Mouse (Mus musculus) gastrocnemius, postnatal 4 days (tissue): ENCODE measurements around the gene Slc30a5. TPM values are rescaled to one million over a fixed set of nuclear protein-coding genes. Genes with fewer than 3 reads are reported as not detected.

Experiments used
- DNase-seq, 2 experiments: peaks; one replicate each; pipeline ENCODE4 v3.0.0; 2021 to 2022; ENCODE audit warnings: low spot score in 2 of 2, mixed read lengths in 2 of 2
- total RNA-seq, 2 experiments: library from RNA; stranded (reverse); gene quantifications; 2 replicates each; pipeline ENCODE4 v1.2.3; 2021

Gene Slc30a5
- total RNA-seq, 2 experiments from 2014 or later, result 31.0 to 31.9 TPM

- peak; percentile 65 to 82 for DNase-seq
These were observed 57.8 kb downstream of the Slc30a5 start, which contains the start of gene Cenph for GRCm38 (mm10) chr13:100775252-100776055. Gene Cenph (minus strand): TSS chr13:100775899.

- DNase-seq, result no peak
These were observed 58.5 kb downstream of the Slc30a5 start for GRCm38 (mm10) chr13:100774704-100775103.

GRCm38 (mm10) chr13:100755329-100755728 lies 77.9 kb downstream of the Slc30a5 start:
- DNase-seq, result no peak

GRCm38 (mm10) chr13:100754186-100754585 lies 79.0 kb downstream of the Slc30a5 start:
- DNase-seq, result no peak

- DNase-seq, result no peak
These were observed 80.2 kb downstream of the Slc30a5 start for GRCm38 (mm10) chr13:100753011-100753410.

Other genes starting within 250 kb of the Slc30a5 start
- gene Marveld2, start 216.5 kb downstream of the Slc30a5 start, total RNA-seq, result 1 to 10 TPM; 4.3 to 4.5 TPM
- gene Ak6, start 182.4 kb downstream of the Slc30a5 start, total RNA-seq, result 10 to 100 TPM; 72.5 to 74.0 TPM
- gene Rad17, start 182.4 kb downstream of the Slc30a5 start, total RNA-seq, result 10 to 100 TPM; 14.7 to 15.4 TPM
- 10 to 100 TPM; 16.3 to 19.0 TPM for gene Taf9, start 181.8 kb downstream of the Slc30a5 start, total RNA-seq
- gene Ccdc125, start 163.7 kb downstream of the Slc30a5 start, total RNA-seq, result 1 to 10 TPM; 1.0 to 1.5 TPM
- gene Cdk7, start 102.5 kb downstream of the Slc30a5 start, total RNA-seq, result 10 to 100 TPM; 34.7 to 38.2 TPM
- gene Mrps36, start 88.8 kb downstream of the Slc30a5 start, total RNA-seq, result 10 to 100 TPM; 81.4 to 83.7 TPM
- 1 to 10 TPM; 5.5 to 6.4 TPM for gene Cenph, start 57.5 kb downstream of the Slc30a5 start, total RNA-seq
- gene Ccnb1, start 46.9 kb downstream of the Slc30a5 start, total RNA-seq, result 10 to 100 TPM; 25.4 to 29.3 TPM